Mouse (Mus musculus) CD8-positive naive resting alpha-beta T cell, adult 2 months (primary cell): Measurements from ENCODE around the gene Sik2.

Source experiments
- DNase-seq, 2 experiments: peaks; one replicate each; pipeline ENCODE4 v3.0.0; 2022; ENCODE audit warnings: low read depth in 2 of 2, low spot score in 2 of 2

The Sik2 gene

DNA sequence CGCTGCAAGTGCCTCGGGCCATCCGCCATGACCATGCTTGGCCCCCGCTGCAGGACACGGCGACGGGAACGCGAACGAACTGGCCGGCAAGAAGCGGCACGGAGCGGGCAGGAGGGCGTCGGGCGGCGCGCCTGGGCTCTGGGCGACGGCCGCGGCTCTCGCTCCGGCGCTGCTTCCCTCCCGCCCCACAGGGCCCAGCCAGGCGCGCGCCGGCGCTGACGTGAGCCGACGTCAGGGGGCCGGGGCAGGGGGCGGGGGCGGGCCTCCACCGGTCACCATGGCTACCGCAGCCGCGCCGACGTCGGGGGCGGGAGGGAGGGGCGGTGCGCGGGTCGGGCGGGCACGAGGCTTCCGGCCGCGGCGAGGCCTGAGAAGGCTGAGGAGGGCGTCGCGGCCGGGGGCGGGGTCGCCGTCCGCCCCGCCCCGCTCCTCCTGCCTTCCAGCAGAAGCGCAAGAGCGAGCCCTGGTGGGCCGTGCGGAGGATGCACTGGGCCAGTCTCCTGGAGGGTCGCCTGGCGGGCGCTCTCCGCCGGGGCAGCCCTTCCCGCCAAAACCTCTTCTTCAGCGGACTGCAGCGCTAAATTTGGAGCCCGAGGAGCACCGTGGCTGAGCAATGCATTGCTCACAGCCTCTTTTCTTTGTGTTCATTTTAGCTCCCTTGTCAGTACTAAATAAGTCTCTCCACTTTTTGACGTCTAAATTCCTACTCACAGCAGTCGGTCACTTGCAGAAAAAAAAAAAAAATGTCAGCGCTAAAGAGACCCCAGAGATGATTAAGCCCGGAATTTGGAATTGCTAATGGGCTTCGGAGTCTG lies at the start of gene Sik2:
Gene Sik2 (minus strand): TSS at position 233 of the 815 bp plus-strand sequence.
- DNase-seq, result peak; percentile 81 to 86

DNA sequence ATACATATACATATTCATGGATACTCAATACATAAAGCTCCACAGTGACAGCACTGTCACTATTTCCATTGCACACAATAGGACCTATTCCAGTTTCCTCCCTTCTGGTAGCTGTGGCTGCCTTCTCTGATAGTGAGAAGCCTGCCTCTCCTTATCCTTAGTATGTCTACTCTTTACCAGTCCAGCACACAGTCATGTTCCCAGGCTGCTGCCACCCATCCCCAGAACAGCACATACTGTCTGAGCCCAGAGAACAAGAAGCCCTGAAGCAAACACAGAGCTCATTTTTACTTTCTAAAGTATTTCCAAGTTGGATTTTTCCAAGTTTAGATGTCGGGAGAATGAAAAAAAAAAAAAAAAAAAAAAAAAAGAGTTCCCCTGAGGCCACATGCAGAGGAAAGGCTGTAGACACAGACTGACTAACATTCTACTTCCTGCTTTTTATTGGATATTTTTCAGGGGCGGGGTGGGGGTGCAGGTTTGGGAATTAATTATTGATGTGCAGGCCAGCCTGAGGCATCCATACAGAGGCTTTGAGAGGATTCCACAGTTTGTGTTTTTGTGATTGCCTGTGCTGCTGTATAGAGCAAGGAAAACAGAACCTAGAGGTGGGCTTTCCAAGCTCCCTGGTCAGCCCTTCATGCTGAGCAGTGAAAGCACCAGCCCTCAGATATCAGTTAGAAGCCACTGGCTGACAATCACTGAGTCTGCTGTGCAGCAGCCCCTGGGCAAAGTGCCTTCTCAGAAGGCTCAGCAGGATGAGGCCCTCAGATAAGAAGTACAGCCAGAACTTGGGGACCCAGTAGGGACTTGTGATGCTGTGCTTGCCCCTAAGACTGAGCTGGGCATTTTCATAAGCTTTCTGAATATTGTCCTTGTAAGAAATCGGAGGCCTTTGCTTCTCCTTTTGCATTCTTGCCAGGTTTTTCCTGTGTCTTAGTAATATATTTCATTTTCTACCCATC lies 47.8 kb upstream of the Sik2 start:
- no peak for DNase-seq

- peak in 1 of 2 experiments; percentile 25 for DNase-seq
These were observed 43.3 kb upstream of the Sik2 start for GRCm38 (mm10) chr9:51052180-51052579.

DNA sequence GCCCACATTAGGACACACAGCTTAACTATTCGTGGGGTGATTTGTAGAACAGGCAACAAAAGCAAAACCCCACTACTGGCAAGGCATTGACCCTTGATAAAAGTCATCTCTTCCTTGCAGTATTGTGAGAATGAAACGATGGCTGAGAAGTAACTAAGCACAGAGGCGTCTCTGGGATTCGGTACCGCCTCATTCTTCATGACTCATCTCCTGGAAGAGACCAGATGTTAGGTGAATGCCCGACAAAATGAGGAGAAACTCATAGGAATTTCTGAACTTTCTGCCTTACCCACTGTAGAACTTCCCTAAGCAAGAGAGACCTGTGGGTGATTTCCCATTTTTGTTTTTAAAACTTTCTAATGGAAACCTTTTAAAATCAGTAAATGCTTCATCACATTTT lies 33.3 kb upstream of the Sik2 start:
- DNase-seq, result no peak

GRCm38 (mm10) chr9:51041491-51041980 lies 32.7 kb upstream of the Sik2 start:
- DNase-seq, result no peak

- no peak for DNase-seq
These were observed 24.1 kb upstream of the Sik2 start for GRCm38 (mm10) chr9:51032785-51033529.

- DNase-seq, result no peak
These were observed 23.4 kb upstream of the Sik2 start for GRCm38 (mm10) chr9:51032291-51032690.

DNA sequence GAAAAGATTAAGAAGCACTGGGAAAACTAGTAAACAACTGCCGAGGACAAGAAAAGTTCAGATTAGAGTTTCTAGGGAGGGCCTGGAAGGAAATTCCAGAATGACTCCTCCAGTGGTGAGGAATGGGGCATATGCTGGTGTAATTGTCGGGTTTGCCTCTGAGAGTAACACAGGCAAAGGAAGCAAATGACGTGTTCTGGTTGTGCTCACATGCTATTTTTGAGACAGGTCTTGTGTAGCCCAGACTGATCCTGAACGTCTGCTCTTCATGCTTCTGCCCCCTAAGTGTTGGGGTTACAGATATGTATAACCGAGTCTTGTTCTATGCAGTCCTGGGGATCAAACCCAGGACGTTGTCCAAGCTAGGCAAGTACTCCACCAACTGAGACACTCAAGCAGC lies 22.7 kb upstream of the Sik2 start:
- DNase-seq, result no peak

- no peak for DNase-seq
These were observed 21.3 kb upstream of the Sik2 start for GRCm38 (mm10) chr9:51030147-51030546.

GRCm38 (mm10) chr9:51026952-51027351 lies 18.1 kb upstream of the Sik2 start:
- DNase-seq, result no peak

DNA sequence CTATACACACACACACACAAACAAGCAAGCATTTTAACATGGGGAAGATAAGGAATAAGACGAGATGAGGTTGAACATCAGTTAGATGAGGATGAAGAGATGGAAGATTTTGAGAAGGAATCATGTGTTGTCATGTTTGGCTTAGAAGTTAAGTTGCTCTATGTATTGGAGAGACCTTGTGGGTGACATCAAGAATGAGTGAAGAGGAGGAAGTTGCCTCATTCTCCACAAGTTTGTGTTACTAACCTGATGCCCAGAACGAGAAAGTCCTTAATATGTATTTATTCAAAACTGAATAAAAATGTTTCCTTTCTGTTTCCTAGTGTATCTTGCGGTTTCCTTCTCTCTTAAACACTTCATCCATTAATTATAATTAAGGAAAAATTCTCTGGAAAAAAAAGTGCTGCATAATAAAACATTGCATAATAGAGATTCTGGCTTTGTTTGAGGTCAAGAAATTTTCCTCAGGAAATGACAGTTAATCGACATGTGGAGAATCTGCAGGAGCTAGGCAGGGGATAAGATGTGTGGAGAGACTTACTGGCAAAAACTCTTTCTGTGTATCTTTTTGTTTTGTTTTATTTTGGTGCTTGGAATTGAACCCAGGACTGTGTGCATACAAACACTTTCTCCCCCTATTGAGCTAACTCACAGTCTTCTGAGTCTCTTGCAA lies 12.4 kb upstream of the Sik2 start:
- DNase-seq, result no peak

DNA sequence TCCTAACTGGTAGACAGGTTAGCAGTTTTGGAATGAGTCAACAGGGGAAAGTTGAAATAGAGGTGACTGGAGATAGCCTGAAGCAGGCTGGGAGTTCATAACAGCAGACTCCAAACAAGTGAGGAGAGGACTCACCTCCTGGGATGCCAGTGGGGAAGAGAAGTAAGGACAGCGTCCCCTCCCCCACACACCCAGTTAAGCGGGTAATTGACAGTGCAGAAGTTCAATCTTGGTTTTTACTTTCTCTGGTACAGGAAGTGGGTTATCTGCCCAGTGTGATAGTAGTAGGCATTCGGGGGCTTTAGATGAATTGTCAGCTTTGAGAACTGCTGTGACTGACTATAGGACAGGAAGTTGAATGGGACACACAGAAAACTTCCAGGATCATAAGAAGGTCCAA lies 11.5 kb upstream of the Sik2 start:
- peak in 1 of 2 experiments; percentile 11 for DNase-seq

DNA sequence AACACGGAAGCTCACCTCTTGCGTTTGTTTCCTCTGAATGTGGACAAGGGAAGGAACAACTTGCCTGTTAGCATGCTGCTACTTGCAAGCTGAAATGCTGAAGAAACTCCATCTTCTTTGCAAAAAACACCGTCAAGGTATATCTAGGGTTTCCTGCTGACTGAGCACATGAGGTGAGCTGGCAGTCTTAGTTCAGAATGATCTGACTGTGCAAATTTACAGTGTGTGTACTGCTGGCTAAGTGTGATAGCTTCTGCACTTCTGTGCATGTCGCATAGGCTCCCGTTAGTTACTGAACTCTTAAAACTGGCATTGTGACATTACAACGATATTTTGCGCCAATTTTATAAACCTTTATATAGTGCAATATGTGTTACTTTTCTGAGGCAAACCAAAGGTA lies 10.8 kb upstream of the Sik2 start:
- DNase-seq, result no peak

GRCm38 (mm10) chr9:51015732-51016131 lies 6.9 kb upstream of the Sik2 start:
- no peak for DNase-seq

- DNase-seq, result no peak
These were observed 4.8 kb upstream of the Sik2 start for GRCm38 (mm10) chr9:51013644-51014043.

GRCm38 (mm10) chr9:51009656-51009950 lies 730 bp upstream of the Sik2 start:
- no peak for DNase-seq

- peak in 1 of 2 experiments; percentile 7 for DNase-seq
These were observed 619 bp downstream of the Sik2 start for GRCm38 (mm10) chr9:51008068-51008840.

DNA sequence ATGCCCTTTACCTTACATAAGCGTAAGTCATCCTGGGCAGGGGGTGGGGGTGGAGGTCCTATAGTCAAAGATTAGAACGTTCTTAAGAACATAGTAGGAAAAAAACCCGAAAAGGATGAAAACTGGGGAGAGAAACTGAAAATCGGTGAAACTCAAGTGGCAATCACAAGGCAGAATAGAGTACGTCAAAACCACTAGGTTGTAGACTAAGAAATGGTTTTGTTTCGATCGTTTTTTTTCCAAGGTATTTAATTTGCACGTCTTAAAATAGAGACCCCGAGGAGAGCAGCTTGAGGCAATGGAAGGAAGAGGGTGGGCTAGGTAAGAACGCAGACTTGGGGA lies 1.2 kb downstream of the Sik2 start:
- DNase-seq, result no peak

DNA sequence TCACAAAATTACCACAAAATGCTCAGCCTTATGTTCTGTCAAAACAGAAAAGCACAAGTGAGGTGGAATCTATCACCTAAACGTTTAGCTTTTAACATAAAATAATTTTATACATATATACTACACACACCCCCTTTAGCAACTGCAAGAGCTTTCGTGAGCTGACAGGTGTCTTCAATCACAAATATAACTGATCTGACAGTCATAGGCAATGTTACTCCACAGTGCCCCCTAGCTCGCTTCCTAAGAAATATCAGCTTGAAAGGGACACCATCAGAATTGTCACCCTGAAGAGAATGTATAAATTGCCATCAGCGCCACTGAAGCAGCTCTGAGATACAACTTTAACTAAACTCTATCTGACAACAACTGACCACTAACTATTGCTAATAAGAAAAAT lies 2.0 kb downstream of the Sik2 start:
- DNase-seq, result peak; percentile 51 to 75

DNA sequence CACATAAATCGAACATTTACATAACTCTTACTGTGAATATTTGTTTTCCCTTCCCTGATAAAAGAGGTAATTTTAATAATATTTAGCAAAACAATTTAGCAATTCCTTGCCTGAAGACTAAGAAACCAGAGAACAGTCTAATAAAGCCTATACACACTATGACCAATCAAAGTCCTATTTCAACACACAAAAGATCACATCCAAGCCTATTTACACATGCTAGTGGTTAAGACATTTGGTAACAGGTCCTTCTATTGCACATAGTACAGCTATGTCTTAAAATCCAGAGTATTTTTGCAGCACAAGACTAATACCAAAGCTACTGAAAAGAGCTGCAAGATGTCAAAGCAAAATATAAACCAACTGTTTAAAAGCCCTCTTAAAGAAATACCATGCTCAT lies 4.8 kb downstream of the Sik2 start:
- DNase-seq, result no peak
